Mouse (Mus musculus): ENCODE results near the gene Gm47995. TPM values are rescaled to one million over a fixed set of nuclear protein-coding genes. Genes with fewer than 3 reads are reported as not detected.
"Not testable (repeated sequence)": the region's sequence is repeated elsewhere in the genome, so short reads cannot be mapped to it uniquely, and the experiment has no call there.

Gm47995 gene
- not detected in 2 replicates for total RNA-seq (2017)

- ATAC-seq (ENCODE audit: extremely low read depth, insufficient number of reproducible peaks, low FRiP score, poor library complexity, severe bottlenecking): not testable (repeated sequence)
These were observed at the start of gene Gm47995 for GRCm38 (mm10) chr1:151198120-151198519. Gene Gm47995 (plus strand): TSS chr1:151198448.

DNA sequence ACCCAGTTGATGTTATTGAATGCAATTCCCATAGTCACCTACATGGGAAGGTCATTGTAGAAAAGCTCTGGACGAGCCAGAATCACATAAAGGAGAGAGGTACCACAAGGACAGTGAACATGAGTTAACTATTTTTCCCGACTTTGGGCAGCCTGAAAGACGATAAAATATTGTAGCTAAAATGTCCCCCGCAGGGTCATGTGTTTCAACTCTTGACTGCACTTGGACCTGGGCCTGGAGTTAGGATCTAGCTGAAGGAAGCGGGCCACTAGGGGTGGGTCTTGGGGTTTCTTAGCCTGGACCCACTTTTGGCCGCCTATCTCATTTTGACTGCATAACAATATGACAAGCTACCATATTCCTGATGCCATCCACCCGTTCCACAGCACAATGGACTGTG lies 48.0 kb upstream of the Gm47995 start:
- ATAC-seq (ENCODE audit: extremely low read depth, insufficient number of reproducible peaks, low FRiP score, poor library complexity, severe bottlenecking): no peak

- no peak for ATAC-seq (ENCODE audit: extremely low read depth, insufficient number of reproducible peaks, low FRiP score, poor library complexity, severe bottlenecking)
These were observed 47.2 kb upstream of the Gm47995 start for GRCm38 (mm10) chr1:151151089-151151488.

DNA sequence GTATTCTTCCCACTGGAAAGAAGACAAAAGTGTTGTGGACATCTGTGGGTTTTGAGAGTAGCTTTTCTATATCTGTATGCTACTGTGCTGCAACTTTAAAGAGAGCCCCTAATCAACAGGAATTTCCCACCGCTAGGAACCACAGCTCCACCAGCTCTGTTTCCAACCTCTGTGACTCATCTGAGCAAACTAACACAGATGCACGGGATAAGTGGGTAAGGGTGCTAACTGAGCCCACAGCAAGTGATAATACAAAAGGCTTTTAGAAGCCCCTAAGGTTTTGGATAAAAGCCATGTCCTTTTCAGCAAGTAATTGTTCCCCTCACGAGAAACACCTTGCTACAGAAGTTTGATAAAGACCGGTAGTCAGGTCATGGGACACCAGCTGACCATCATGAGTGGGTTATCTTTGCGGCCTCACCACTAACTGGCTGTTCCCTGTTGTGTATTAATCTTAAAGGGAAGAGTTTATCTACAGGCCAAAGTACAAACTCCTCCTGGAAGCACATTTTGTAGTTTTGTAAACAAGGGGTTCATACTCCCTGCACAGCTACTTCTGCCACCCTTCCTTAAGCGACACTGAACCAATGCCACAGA lies 45.1 kb upstream of the Gm47995 start:
- no peak for ATAC-seq (ENCODE audit: extremely low read depth, insufficient number of reproducible peaks, low FRiP score, poor library complexity, severe bottlenecking)

- not testable (repeated sequence) for ATAC-seq (ENCODE audit: extremely low read depth, insufficient number of reproducible peaks, low FRiP score, poor library complexity, severe bottlenecking)
These were observed 44.1 kb upstream of the Gm47995 start for GRCm38 (mm10) chr1:151154131-151154530.

DNA sequence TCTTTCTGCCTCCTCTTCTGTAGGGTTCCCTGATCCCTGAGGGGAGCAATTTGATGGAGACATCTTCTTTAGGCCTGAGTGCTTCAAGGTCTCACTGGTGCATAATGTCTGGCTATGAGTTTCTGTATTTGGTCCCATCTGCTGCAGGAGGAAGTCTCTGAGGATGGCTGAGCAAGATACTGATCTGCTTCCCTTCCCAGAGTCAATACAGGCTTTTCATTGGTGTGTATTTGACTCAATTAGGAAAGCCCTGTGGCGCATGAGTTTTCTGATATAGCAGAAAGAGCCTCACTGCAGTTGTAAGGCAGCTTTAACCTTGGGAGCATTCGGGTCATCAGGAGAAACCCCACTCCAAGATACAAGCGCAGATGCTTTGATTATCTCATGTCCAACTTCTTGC lies 42.1 kb upstream of the Gm47995 start:
- no peak for ATAC-seq (ENCODE audit: extremely low read depth, insufficient number of reproducible peaks, low FRiP score, poor library complexity, severe bottlenecking)

DNA sequence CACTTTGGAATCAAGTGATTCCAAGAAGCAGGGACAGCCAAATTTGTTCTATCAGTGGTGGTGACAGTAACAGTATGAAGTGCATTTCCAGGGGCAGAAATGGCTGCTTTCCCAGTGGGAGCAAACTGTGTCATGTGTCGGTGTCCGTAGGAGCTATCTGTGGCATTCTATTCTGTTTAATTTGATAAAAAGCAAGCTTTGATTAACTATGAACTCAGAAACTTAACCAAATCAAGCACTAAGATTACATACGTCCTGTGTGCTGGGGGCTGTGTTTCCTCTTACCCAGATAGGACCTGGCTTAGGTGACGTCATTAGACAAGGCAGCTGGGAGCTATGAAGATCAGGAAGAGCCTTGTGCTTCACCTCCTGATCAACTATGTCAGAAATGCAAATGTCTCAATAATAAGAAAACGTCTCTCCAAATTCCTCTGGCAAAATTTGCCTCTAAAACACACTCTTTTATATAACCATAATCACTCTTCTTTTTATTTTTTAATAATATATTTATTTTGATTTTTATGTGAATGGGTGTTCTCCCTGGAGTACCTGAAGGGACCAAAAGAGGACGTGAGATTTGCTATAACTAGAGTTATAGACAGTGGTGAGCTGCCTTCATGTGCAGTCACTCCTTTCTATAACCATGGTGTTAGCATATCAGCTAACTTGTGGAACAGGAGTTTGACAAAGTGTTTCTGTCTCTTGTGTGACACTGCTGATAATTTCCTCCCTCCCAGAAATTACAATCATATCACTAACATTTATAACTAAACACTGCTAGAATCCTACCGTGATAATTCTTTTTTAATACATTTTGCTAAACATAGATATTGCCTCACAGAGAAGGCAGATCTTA lies 41.2 kb upstream of the Gm47995 start:
- no peak for ATAC-seq (ENCODE audit: extremely low read depth, insufficient number of reproducible peaks, low FRiP score, poor library complexity, severe bottlenecking)

- ATAC-seq (ENCODE audit: extremely low read depth, insufficient number of reproducible peaks, low FRiP score, poor library complexity, severe bottlenecking): no peak
These were observed 40.0 kb upstream of the Gm47995 start for GRCm38 (mm10) chr1:151157963-151158856.

GRCm38 (mm10) chr1:151158857-151159510 lies 39.3 kb upstream of the Gm47995 start:
- no peak for ATAC-seq (ENCODE audit: extremely low read depth, insufficient number of reproducible peaks, low FRiP score, poor library complexity, severe bottlenecking)

DNA sequence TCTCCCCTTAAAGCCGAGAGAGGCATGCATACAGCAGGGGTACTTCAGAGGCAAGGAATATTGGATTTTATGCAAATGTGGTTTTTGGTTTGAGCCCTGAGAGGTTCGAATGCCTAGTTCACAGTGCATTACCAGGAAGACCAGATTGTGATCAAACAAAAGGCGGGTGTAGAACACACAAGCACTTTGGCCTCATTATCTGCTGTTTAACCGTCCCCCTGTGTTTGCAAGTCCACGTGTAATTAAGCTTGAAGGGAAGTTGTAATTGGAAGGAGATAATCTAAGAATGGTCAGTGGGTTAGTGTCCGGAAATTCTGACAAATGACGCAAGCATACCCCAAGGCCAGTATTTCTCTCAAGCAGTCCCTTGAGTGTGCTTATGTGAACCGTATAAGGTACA lies 32.2 kb upstream of the Gm47995 start:
- no peak for ATAC-seq (ENCODE audit: extremely low read depth, insufficient number of reproducible peaks, low FRiP score, poor library complexity, severe bottlenecking)

- ATAC-seq (ENCODE audit: extremely low read depth, insufficient number of reproducible peaks, low FRiP score, poor library complexity, severe bottlenecking): no peak
These were observed 30.8 kb upstream of the Gm47995 start for GRCm38 (mm10) chr1:151167297-151168047.

- ATAC-seq (ENCODE audit: extremely low read depth, insufficient number of reproducible peaks, low FRiP score, poor library complexity, severe bottlenecking): no peak
These were observed 29.6 kb upstream of the Gm47995 start for GRCm38 (mm10) chr1:151168637-151169036.

DNA sequence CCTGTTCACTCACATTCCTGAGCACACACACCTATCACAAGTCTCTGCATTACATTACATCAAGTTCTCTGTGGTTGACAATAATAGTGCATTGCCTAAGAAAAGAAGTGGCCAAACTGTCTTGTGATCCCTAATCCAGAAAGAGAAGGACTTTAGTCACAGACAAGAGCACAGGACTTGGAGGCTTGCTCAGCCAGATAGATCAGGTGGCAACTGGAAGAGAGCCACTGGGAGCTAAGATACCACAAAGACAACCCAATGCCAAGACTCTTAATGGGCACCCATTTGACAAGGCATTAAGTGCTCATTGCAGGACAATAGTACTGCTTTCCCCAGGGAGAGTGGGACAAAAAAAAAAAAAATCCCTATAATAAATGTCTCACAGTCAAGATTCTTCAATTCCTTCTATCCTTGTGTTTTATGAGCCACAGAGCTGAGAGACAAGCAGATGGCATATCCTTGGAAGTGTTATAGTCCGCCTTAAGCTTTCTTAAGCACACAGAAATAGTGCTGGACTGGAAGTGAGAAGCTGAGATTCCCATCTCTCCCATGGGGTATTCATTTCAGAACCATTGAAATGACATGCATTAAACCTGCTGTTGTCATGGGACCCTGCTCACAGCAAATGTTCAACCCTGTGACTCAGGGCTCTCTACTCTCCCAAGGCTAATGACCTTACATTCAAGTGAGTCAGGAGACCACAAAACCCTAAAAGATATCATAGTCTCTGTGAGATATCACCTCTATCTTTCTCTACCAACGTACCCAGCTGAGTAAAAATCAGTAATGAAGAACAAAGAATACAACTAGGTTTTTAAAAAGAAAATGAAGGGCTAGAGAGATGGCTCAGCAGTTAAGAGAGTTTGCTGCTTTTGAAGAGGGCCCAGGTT lies 26.4 kb upstream of the Gm47995 start:
- no peak for ATAC-seq (ENCODE audit: extremely low read depth, insufficient number of reproducible peaks, low FRiP score, poor library complexity, severe bottlenecking)

DNA sequence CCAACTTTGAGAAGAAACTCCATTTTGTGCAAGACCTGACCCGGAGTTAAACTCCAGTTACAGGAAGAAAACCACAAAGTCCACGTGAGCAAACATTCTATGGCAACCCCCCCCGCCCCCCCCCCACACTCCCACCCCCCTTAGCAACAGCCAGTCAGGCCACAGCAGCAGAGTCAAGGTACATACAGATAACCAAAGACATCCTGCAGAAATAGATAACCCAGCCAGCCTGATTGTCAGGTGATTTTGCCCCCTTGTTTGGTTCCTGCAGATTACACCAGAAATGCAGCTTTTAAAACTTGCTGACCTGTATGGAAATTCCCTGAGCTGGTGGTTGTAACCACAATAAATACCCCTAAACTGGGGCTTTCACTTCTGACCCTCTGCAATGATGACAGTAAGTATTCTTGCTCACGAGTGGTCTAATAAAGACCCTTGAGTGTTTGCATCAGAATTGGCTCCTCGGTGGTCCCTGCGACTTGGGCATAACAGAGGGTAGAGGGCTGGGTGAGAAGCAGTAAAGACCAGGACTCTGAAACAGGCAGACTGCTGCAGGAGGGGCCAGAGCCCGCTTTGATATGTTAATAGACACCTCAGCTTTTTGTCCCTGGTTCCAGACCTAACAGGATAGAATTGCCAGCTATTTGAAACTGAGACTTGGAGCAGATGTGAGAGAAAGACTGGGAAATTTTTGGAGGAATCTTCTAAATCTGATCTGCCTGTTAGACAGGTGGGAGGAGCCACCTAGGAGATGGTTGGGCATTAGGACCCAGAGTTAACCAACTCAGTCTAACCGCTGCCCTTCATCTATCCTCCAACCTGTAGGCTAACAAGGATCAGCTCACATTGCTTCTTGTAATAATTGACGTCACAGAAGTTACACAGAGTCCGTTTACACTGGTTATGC lies 21.0 kb upstream of the Gm47995 start:
- peak; percentile 94 for ATAC-seq (ENCODE audit: extremely low read depth, insufficient number of reproducible peaks, low FRiP score, poor library complexity, severe bottlenecking)

- no peak for ATAC-seq (ENCODE audit: extremely low read depth, insufficient number of reproducible peaks, low FRiP score, poor library complexity, severe bottlenecking)
These were observed 20.3 kb upstream of the Gm47995 start for GRCm38 (mm10) chr1:151177937-151178271.

GRCm38 (mm10) chr1:151178505-151179083 lies 19.7 kb upstream of the Gm47995 start:
- ATAC-seq (ENCODE audit: extremely low read depth, insufficient number of reproducible peaks, low FRiP score, poor library complexity, severe bottlenecking): no peak

Measured in neutrophil, adult 5-6 weeks (primary cell).